ENCODE assay signal across 8 mouse cellular contexts in genomic region chr13:53472614-53473124, GRCm38 (mm10). TPM values are rescaled to one million over a fixed set of nuclear protein-coding genes. Genes with fewer than 3 reads are reported as not detected.
DNase-seq lines count a peak whose midpoint lies in the region; ATAC-seq lines count a peak whose summit lies in the region.
"Had no signal": no experiment of that assay in that cellular context is flagged by ENCODE, and none has a peak within 500 bp of the region (broad histone marks: within the 10 kb centered on the region; RNA-seq: fewer than 3 reads in every experiment).

TSS of gene Msx2 (minus strand) at chr13:53473074.

- H3K9ac ChIP-seq in intestine, embryonic 14.5 days (ENCODE audit: low read length) = peak within 1 kb of the TSS; percentile 23; the same call in 1 of the 2 replicates
- H3K9ac ChIP-seq in midbrain, embryonic 13.5 days (replicated peaks) = peak within 1 kb of the TSS; percentile 53

- under 1% methylated on average over 38 of the region's 38 CpGs for WGBS in intestine, embryonic 14.5 days
- under 1% methylated on average over 38 of the region's 38 CpGs for WGBS in limb, embryonic 10.5 days
- under 1% methylated on average over 38 of the region's 38 CpGs for WGBS in midbrain, embryonic 13.5 days

- no peaks in the 10 kb centered on the region for H3K36me3 ChIP-seq in intestine, embryonic 14.5 days (ENCODE audit: control insufficient read depth, insufficient read depth, low read length)
- no peaks in the 10 kb centered on the region for H3K36me3 ChIP-seq in limb, embryonic 10.5 days
- no peaks in the 10 kb centered on the region for H3K36me3 ChIP-seq in midbrain, embryonic 13.5 days

- H3K27me3 ChIP-seq in intestine, embryonic 14.5 days (replicated peaks; ENCODE audit: control insufficient read depth, insufficient read depth, low read length) = peaks cover 100% of the 10 kb centered on the region
- H3K27me3 ChIP-seq in limb, embryonic 10.5 days (ENCODE audit: low read depth, poor library complexity, severe bottlenecking) = peaks cover 97% of the 10 kb centered on the region
- peaks cover 99% of the 10 kb centered on the region for H3K27me3 ChIP-seq in midbrain, embryonic 13.5 days

- peak within 1 kb of the TSS; percentile 42 for H3K4me3 ChIP-seq in intestine, embryonic 14.5 days (ENCODE audit: low read depth, low read length)
- peak within 1 kb of the TSS; percentile 76 for H3K4me3 ChIP-seq in limb, embryonic 10.5 days
- peak within 1 kb of the TSS; percentile 43 for H3K4me3 ChIP-seq in midbrain, embryonic 13.5 days (replicated peaks)

- peak; percentile 81 to 84 for DNase-seq in adrenal gland, postnatal 36 days
- DNase-seq in cerebellum, postnatal 36 days = peak; percentile 26 to 42
- DNase-seq in gastrocnemius, postnatal 25 days = peak; percentile 45
- peak; percentile 76 for DNase-seq in intestine, embryonic 14.5 days (ENCODE audit: low spot score)
- peak; percentile 91 for DNase-seq in limb, embryonic 10.5 days (ENCODE audit: low spot score)
- peak; percentile 45 for DNase-seq in urinary bladder, postnatal 10 days (ENCODE audit: low spot score)

- H3K9me3 ChIP-seq in intestine, embryonic 14.5 days (ENCODE audit: control insufficient read depth, low read length) = no peaks in the 10 kb centered on the region
- H3K9me3 ChIP-seq in limb, embryonic 10.5 days (replicated peaks) = no peaks in the 10 kb centered on the region
- H3K9me3 ChIP-seq in midbrain, embryonic 13.5 days = no peaks in the 10 kb centered on the region

- H3K27ac ChIP-seq in intestine, embryonic 14.5 days (ENCODE audit: low read depth) = no peak within 1 kb of the TSS
- H3K27ac ChIP-seq in limb, embryonic 10.5 days = peak within 1 kb of the TSS; percentile 89
- no peak within 1 kb of the TSS for H3K27ac ChIP-seq in midbrain, embryonic 13.5 days

- peak within 1 kb of the TSS; percentile 68 for H3K4me2 ChIP-seq in intestine, embryonic 14.5 days (ENCODE audit: low read length)
- H3K4me2 ChIP-seq in midbrain, embryonic 13.5 days (replicated peaks) = peak within 1 kb of the TSS; percentile 64

- peaks cover 6% of the 10 kb centered on the region; the same call in 1 of the 2 replicates for H3K4me1 ChIP-seq in intestine, embryonic 14.5 days (replicated peaks; ENCODE audit: control insufficient read depth, insufficient read depth, low read length)
- peaks cover 76% of the 10 kb centered on the region for H3K4me1 ChIP-seq in limb, embryonic 10.5 days
- peaks cover 25% of the 10 kb centered on the region for H3K4me1 ChIP-seq in midbrain, embryonic 13.5 days (replicated peaks)

- peak; percentile 75 for ATAC-seq in intestine, embryonic 14.5 days (replicated peaks; ENCODE audit: low FRiP score, low TSS enrichment, low read depth)
- peak; percentile 84 for ATAC-seq in midbrain, embryonic 13.5 days

RNA-seq across cellular contexts. Expression of gene Msx2, which starts in this region (rescaled TPM):
- under 1 TPM; 0.30 to 0.53 TPM for total RNA-seq in adrenal gland, postnatal 36 days (2021)
- total RNA-seq in gastrocnemius, postnatal 25 days (2021) = under 1 TPM; 0.20 to 0.21 TPM
- 0.09 and 0.44 TPM in 2 replicates for polyA plus RNA-seq in intestine, embryonic 14.5 days (2014; fragmentation: Nextera tagmentation; extraction: Ambion mirVana)
- 32.2 and 42.0 TPM in 2 replicates for polyA plus RNA-seq in limb, embryonic 10.5 days (2016; fragmentation: Nextera tagmentation; extraction: Ambion mirVana)
- polyA plus RNA-seq in midbrain, embryonic 13.5 days (2015; fragmentation: Nextera tagmentation; extraction: Ambion mirVana) = 1.6 TPM in 2 replicates
- polyA plus RNA-seq: large intestine, adult 2 months had no signal

Comparison
In these comparisons a context has a peak if more than half of its experiments do, and no peak if none do; other contexts are left out.
1. RNA of gene Msx2 (polyA plus RNA-seq): 32.2 to 42.0 TPM in limb, embryonic 10.5 days; 1.6 TPM in midbrain, embryonic 13.5 days and 0.09 to 0.44 TPM in intestine, embryonic 14.5 days; every median in the first group is over 10 times any median in the second.
2. Peak in DNase-seq in adrenal gland, postnatal 36 days; RNA of the gene not detected or under 1 TPM.
3. Peak in DNase-seq in gastrocnemius, postnatal 25 days; RNA of the gene not detected or under 1 TPM.
4. Peak in DNase-seq, ATAC-seq, H3K4me3 ChIP-seq, H3K9ac ChIP-seq and H3K4me2 ChIP-seq in intestine, embryonic 14.5 days; RNA of the gene not detected or under 1 TPM.
5. DNase-seq: peak in every context shown above with its lines; median percentile 91 in limb, embryonic 10.5 days; 82 in adrenal gland, postnatal 36 days; 76 in intestine, embryonic 14.5 days; 45 in gastrocnemius, postnatal 25 days; 45 in urinary bladder, postnatal 10 days; 34 in cerebellum, postnatal 36 days.
6. Peak in every context shown above with its lines, with median percentiles within 50 percentile points of each other: H3K4me3 ChIP-seq.